ENCODE assay signal across 26 mouse cellular contexts in genomic region chr2:92929696-92930095, GRCm38 (mm10). TPM values are rescaled to one million over a fixed set of nuclear protein-coding genes. Genes with fewer than 3 reads are reported as not detected.
"Had no signal": no experiment of that assay in that cellular context is flagged by ENCODE, and none has a peak within 500 bp of the region (broad histone marks: within the 10 kb centered on the region; RNA-seq: fewer than 3 reads in every experiment).

No protein-coding gene starts in this region.

- H3K4me2 ChIP-seq: heart, embryonic 12.5 days; hindbrain, embryonic 12.5 days; hindbrain, embryonic 14.5 days; intestine, embryonic 15.5 days; limb, embryonic 12.5 days; liver, embryonic 11.5 days had no signal

- H3K9ac ChIP-seq: heart, embryonic 12.5 days; hindbrain, embryonic 12.5 days; hindbrain, embryonic 14.5 days; intestine, embryonic 15.5 days; limb, embryonic 12.5 days had no signal

- H3K36me3 ChIP-seq: heart, embryonic 10.5 days; heart, embryonic 12.5 days; hindbrain, embryonic 10.5 days; hindbrain, embryonic 12.5 days; intestine, embryonic 15.5 days; limb, embryonic 10.5 days; limb, embryonic 12.5 days had no signal

- DNase-seq: gastrocnemius, adult 2 months; gastrocnemius, postnatal 10 days; gastrocnemius, postnatal 25 days; heart, adult 18-20 months; heart, postnatal 10 days; heart, postnatal 4 days; kidney, adult 18-20 months; kidney, adult 8-10 months; kidney, postnatal 10 days; kidney, postnatal 25 days; kidney, postnatal 4 days; liver had no signal

- H3K27ac ChIP-seq: gastrocnemius, adult 2 months; heart, embryonic 10.5 days; hindbrain, embryonic 10.5 days; hindbrain, embryonic 12.5 days; hindbrain, embryonic 14.5 days; intestine, embryonic 15.5 days; layer of hippocampus, adult 2 months; left cerebral cortex, adult 2 months; limb, embryonic 10.5 days; limb, embryonic 12.5 days had no signal

- H3K27me3 ChIP-seq: heart, embryonic 12.5 days; hindbrain, embryonic 12.5 days; intestine, embryonic 15.5 days had no signal

- H3K9me3 ChIP-seq: heart, embryonic 10.5 days; hindbrain, embryonic 10.5 days; hindbrain, embryonic 12.5 days; intestine, embryonic 15.5 days; limb, embryonic 10.5 days; limb, embryonic 12.5 days had no signal

- H3K4me3 ChIP-seq: gastrocnemius, adult 2 months; heart, embryonic 10.5 days; heart, embryonic 12.5 days; hindbrain, embryonic 10.5 days; hindbrain, embryonic 12.5 days; intestine, embryonic 15.5 days; layer of hippocampus, adult 2 months; left cerebral cortex, adult 2 months; limb, embryonic 10.5 days; limb, embryonic 12.5 days had no signal

- ATAC-seq: hindbrain, embryonic 16.5 days; inflammation-experienced regulatory T-cells, adult 6 months; intestine, embryonic 15.5 days; intestine, postnatal 0 days had no signal

RNA-seq across cellular contexts. Expression of gene Syt13, which starts 14.8 kb away (rescaled TPM):
- polyA plus RNA-seq: inflammation-experienced regulatory T-cells, adult 6 months had no signal
